Mouse (Mus musculus) cerebellum, adult 11-12 months (tissue): ENCODE measurements around the gene Gpr3.
A peak's percentile ranks its signal among the peaks of the same experiment; 100 is the strongest.

Source experiments
- DNase-seq: peaks from one replicate; pipeline ENCODE4 v3.0.0; 2022

Gene Gpr3

DNA sequence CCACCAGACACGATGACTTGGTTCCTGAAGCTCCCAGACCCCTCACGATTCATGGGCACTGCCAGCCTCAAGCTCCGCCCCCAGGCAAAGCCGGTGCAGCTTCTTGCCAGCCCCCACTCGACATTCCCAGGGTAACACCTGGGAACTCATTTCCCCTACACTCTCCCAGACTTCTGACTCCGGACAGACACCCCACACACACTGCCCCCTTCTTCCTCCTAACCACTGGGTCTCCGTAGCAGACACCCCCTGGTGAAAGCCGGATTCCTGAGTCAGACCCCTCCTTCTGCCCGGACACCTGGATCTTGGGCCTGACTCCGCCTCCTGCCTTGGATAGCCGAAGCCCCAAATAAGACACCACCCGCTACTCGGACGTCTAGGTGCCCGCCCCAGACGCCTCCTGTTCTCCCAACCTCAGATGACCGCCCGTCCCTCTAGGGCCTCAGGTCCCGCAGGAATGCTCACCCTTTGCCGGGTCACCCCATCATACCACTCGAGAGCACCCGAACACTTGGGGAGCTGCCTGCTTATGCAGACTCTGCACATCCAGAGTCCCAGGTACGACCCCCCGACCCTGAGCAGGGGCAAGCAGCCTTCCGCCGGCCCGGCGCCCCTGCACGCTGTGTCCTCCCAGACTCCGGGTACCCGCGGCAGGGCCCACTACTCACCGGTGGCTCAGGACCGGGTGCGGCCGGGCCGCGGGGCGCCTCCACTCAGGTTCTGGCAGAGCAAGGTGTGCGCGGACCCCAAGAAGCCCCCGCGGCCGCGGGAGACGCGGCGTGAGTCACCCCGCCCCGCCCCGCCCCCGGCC, at the start of gene Gpr3, which contains the start of gene Cd164l2:
Gene Gpr3 (minus strand): TSS at position 786 of the 811 bp plus-strand sequence.
Gene Cd164l2 (plus strand): TSS at position 381 of the 811 bp plus-strand sequence.
- DNase-seq, result peak; percentile 65

DNA sequence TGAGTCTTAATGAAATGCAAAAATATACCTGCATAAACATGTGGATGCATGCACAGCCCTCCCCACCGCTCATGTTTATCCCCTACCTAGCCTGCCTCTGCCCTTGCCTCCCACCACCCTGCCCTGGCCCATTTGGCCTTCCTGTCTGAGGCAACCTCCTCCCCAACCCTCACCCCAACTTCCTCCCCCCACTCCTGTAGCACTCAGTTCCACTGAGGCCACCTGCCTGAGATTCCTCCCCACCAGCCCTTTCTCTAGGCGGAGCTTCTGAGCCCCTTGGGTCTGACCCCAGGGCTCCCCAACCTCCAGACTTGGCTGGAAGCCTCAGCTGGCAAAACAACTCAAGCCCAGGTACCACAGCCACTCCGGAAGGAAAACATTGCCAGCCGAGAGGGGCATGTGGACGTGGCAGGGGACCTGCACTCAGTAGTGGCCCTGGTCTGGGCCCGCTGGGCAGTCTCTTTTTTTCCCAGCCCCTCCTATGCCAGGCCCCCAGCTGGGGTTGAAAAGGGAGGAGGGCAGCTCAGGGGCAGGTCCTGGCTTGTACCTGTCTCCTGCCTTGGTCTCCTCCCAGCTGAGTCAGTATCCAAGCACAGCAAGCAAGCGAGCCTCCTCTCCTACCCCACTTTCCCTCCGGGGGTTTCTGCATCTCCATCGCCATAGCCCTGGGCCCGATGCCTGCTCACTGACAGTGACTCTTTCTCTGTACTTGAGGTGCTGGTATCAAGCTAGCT, 49.5 kb upstream of the Gpr3 start:
- DNase-seq, result no peak

DNA sequence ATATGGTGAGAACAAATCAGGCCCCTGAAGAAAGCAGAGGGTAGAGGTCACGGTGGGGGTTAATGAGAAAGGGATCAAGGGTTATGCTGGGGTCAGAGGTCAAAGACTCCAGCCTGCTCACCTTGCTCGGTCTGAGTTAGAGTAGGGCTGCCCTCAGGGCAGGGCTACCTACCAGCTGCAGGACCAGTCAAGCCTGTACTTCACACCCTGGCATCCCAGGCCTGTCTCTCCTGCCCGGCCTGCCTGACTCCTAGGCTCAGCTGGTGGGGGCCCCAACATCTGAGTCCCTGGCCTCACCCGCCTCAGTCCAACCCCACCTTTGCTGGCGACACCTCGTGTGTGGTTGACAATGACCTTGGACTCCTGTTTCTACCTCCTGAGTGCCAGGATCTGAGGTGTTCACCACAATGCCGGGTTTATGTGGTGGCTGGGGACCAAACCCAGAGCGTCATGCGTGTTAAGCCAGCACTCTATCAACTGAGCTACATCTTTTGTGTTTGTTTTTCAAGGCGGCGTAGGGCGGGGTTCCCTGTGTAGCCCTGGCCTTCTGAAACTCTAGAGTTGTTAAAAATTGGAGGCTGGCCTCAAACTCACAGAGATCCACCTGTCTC, 45.6 kb upstream of the Gpr3 start:
- no peak for DNase-seq

DNA sequence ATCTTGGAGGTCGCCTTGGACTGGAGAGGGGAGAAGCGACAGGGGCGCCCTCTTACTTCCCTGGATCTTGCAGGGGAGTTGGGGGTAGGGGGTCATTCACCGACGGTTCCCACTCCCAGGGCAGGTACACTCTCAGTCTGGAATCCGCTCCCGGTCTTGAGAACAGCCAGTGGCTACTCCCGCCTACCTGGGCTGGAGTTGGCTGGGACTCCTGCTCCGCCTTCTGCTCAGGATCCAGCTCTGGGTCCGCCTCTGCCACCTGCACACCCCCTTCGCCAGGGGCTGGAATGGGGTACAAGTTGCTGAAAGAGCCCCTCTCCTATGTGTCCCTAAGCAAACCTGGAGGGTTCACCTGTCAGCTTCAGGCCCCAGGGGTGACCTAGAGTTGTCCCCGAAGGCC, 44.9 kb upstream of the Gpr3 start:
- no peak for DNase-seq

DNA sequence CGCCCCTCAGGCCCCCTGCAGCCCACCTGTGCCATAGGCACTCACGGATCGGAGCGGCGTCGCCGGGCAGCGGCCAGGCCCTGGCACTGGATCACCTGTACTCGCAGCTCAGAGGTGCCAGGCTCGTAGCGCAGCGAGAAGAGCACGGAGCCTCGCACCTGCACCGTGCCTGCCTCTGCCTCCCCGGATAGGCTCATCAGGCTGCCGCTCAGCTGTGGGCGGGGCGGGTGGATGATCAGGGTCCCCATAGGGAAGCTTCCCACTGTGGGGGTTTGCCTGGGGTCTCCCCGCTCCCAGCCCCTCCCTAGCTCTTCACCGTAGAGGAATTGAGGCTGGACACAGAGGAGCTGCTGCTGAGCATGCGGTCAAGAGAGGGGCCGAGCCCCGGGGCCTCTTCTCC, 44.5 kb upstream of the Gpr3 start:
- no peak for DNase-seq

DNA sequence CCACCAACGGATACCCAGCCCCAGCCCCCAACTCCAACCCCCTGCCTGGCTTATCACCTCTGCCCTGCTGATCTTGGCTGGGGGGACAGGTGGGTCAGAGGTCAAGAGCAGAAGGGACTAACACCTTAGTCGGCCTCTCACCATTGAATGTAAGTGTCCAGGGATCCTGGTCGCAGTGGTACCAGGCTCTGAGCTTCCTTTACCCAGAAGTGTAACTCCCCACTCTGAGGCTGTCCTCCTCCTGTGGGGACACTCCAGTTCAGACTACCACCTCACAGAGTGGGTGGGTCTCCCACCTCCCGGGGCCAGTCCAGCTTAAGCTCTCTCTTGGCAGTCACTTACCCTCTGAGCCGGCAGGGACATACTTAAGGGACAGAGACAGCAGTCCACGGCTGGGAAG, 43.1 kb upstream of the Gpr3 start:
- no peak for DNase-seq

DNA sequence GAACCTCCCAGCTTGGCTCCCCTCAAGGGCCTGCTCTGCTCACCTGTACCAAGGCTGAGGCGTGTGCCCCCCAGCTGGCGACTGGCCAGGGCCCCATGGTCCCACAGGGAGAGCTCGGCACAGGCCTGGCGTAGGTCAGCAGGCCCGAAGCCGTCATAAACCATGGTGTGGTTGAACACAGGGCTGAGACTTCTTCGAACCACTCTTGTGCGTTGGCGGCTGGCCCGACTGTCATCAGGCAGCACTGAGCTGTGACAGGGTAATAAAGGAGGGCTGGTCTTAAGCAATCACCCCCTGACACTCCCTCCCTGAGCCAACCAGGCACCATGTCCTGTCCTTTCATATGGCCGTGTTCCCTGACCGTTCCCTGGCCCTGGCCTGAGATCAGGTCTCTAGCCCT, 41.1 kb upstream of the Gpr3 start:
- no peak for DNase-seq

DNA sequence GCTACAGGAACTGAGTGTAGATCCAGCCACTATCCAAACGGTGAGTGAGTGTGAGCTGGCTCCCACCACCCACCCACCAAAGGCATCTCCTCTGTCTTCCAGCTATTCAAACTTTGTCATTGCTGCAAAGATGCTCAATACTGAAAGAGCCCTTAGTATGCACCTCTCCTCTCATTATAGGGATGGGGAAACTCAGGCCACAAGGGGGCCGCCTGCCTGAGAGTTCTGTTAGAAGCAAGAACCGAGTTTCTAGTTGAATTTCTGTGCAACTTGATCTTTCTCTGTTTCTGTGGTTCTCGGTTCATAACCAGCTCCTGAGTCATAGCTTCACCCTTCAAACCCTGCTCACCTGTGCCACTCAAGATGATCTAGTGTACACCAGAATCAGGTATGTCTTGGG, 39.8 kb upstream of the Gpr3 start:
- no peak for DNase-seq

DNA sequence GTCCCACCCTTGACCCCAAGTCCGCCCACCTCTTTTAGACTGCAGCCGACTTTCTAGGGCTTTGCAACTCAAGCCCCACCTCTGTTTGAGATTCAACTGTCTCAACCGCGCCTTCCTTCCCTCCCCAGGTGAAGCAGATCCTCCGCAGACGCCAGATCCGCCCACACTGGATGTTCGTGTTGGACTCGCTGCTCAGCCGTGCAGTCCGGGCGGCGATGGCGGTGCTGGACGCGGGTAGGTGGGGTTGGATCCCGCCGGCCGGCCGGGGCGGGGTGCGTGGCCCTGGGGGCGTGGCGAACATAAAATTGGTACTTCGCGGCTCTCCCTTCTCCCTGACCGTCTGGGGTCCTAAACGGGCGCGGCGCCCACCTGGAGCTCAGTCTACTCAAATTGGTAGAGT, 38.9 kb upstream of the Gpr3 start:
- no peak for DNase-seq

DNA sequence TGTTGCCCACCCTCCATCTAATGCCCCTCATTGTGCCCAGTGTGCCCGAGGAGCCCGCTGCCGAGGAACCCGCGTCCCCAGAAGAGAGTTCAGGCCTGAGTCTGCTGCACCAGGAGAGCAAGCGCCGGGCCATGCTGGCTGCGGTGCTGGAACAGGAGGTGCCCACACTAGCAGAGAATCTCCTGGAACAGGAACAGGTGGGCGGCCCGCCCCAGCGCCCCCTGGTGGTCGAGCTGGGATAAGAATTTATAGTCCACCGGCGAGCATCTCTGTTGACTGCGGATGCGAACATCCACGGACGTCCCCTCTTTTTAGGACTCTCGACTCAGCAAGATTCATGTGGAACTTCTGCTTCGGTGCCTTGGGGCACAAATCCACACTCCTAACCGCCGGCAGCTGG, 38.3 kb upstream of the Gpr3 start:
- peak; percentile 84 for DNase-seq

DNA sequence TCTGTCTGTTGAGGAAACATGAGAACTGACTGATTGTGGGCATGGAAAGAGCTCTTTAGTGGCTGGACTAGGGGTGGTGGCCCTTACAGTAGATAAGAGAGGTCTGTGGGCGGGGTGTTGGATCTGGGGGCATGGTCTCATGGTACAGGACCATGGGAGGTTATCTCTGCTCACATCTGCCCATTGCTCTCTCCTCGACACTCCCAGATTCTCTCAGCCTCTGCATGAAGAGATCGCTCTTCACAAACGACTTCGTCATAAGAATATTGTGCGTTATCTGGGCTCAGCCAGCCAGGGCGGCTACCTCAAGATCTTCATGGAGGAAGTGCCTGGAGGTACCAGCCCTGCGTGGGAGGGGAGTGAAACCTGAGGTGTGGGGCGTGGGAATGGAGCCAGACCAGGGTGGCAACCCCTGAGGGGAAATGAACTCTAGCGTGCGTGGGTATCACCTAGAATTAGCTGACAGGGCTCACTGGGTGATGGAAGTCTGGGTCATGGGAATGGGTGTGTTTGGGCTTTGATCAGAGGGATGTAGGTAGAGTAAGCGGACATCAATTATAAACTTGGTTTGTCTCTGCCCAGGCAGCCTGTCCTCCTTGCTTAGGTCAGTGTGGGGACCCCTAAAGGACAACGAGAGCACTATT, 35.6 kb upstream of the Gpr3 start:
- no peak for DNase-seq

DNA sequence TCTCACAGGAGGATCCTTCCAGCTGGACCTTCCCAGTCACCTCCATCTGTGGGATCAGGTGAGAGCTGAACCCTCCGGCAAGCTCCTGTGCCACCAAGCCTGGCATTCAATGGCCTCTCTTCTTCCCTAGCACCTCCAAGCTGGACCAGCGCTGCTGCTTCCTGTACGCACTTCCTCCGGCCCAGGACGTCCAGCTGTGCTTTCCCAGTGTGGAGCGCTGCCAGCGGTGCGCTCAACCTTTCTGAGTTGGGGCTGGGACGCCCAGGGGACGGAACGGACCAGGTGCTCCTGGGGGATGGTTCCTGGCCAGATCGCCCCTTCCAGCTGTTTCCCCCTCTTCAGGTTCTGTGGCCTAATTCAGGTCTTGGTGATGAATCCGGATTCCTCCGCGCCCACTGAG, 34.7 kb upstream of the Gpr3 start:
- DNase-seq, result no peak

DNA sequence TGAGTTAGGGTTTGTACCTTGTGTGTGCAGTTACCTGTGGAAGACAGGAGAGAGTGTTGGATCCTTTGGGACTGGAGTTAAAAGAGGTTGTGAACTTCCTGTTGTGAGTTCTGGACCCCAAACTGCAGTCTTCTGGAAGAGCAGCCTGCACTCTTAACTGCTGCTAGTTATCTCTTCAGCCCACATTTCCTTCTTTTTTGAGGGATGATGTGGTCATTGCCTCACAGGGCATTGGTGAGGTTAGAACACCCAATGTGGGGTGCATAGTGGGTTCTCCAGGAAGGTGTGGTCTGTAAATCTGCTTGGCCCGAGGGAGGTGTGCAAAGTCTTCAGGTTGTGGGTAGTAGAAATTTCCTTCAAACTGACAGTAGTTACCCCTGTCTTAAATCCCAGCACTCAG, 32.0 kb upstream of the Gpr3 start:
- no peak for DNase-seq

DNA sequence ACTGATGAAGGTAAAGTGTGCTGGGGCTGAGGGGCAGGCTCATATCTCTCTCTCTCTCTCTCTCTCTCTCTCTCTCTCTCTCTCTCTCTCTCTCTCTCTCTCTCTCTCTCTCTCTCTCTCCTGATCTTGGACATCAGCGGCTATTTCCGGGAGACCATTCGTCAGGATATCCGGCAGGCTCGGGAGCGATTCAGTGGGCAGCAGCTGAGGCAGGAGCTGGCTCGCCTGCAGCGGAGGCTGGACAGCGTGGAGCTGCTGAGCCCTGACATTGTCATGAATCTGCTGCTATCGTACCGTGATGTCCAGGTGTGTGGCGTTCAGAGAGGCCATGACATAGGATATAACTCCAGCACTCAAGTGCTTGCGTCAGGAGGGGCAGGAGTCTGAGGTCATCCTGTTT, 31.2 kb upstream of the Gpr3 start:
- DNase-seq, result no peak

DNA sequence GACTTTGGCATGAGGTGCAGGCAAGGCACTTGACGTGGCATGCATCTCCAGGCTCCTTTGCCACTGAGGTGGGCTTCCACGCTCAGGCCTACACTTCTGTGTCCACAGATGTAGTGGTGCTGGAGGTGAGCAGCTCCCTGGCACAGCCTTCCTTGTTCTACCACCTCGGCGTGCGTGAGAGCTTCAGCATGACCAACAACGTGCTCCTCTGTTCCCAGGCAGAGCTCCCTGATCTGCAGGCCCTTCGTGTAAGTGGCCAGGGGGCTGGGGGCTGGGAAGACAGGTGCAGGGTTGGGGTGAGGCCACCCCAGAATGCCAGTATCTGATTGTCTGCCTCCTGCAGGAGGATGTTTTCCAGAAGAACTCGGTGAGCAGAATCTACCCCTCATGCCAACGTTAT, 30.4 kb upstream of the Gpr3 start:
- no peak for DNase-seq

DNA sequence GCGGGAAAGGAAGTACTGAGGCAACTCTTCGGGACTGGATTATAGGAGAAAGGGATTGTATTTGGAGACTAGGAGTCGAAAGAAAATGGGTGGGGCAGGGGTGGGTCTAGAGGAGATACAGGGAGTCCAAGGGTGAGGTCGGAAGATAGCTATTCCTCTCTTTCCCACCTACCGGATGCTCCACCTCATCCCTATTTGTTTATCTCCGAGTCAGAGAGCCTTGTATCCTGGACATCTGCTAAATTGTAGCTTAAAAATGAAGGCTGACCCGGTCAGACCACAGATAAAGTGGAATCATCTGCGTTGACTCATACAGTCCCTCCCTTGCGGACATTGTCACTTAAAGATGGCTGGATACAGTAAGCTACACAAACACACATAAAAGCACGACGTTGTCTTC, 29.6 kb upstream of the Gpr3 start:
- no peak for DNase-seq

DNA sequence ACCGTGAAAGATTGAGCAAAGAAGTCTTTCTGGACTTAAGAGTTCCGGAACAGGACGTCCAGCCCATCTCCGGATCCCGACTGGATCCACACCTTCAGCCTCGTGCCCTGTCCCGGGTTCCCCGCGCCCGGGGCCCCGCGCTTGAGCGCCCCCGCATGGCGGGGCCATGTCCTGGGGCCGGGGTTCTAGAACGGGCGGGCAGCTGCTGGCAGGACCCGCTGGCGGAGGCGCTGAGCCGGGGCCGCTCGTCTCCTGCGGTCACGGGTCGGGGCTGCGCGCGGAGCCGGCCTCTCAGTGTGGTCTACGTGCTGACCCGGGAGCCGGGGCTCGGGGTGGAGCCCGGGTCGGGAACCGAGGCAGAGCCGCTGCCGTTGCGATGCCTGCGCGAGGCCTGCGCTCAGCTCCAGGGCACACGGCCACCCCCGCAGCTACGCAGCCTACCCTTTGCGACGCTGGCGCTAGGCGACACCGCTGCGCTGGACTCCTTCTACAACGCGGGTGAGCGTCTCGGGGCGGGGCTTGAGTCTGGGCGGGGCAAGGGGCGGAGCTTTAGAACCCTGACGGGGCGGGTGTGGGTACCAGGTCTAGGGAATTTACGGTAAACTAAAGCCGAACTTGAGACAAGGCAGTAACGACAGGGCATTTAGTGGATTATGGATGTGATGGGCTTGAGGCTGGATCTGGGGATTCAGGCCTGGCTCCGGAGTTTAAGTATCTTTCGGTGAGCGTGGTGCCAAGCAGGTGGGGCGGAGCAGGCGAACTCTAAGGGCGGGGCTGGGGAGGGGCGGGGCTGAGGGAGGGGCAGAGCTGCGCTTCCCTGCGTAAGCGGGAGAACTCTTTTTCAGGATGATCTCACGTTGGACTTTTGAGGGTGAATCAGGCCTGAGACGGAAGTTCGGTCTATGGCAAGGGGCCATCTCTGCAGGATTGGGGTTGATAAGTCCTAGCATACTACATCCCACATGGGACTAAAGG, 28.9 kb upstream of the Gpr3 start:
- peak; percentile 77 for DNase-seq

DNA sequence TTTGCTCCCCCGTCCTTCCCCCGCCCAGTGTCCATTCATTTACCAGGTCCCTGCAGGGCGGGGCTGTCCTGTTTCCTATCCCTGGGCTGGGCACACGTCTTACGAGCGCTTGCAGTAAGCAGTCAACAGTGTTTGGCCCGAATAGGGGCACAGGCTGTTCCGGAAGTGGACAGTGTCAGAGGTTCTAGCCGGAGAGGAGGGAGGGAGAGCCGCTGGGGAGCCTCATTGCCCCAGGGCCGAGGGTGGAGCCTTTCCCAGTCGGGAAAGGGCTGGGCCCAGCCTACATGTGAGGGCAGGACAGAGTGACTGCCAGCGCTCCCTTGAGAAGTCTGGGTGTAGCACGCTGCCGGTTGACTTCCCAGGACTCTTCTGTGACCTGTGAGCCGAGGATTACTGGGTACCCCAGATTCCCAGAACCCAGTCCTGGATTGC, 28.2 kb upstream of the Gpr3 start, which contains the start of gene Map3k6:
Gene Map3k6 (plus strand): TSS at position 329 of the 432 bp plus-strand sequence.
- DNase-seq, result no peak

DNA sequence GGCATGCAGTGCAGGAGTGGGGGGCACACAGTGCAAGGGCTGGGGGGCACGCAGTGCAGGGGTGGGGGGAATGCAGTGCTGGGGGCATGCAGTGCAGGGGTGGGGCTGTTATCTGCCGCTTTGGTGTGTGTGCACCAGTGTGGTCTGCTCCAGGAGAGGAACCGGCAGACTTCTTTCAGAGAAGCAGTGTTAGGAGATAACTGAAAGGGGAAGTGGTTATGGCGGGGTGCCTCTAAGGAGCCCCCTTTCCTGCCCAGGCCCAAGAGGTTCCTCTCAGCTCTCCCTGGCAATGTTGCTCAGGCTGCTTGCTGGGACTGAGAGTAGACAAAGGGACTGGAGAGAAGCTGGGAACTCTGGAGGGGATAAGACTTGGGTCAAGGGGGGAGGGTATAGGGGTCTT, 25.6 kb upstream of the Gpr3 start:
- no peak for DNase-seq

DNA sequence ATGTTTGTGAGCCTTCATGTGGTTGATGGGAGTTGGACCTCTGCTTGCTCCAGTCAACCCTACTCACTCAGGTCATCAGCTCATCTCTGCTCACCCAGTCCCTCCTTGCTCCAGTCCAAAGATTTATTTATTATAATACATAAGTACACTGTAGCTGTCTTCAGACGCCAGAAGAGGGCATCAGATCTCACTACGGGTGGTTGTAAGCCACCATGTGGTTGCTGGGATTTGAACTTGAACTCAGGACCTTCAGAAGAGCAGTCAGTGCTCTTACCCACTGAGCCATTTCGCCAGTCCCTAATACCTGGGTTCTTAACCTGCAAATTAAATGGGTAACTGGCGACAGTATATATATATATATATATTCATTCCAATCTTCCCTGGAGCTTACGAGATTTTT, 23.1 kb upstream of the Gpr3 start:
- DNase-seq, result no peak

DNA sequence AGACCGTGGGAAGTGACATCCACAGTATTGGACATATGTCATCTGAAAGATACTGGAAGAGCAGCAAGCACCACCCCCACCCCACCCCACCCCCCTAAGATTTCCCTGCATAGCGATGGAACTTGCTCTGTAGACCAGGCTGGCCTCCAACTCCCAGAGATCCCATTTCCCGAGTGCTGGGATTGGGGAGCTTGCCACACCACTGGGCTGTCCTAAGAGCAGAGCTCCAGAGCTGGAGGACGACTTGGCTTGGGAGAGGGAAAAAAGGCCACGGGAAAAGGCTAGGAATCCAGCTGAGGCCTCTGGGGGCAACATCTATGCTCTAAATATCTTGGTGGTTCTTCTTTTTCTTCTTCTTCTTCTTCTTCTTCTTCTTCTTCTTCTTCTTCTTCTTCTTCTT, 22.4 kb upstream of the Gpr3 start:
- no peak for DNase-seq
